Mouse (Mus musculus) gastrocnemius, adult 2 months (tissue): ENCODE data around the gene Fibp. TPM values are rescaled to one million over a fixed set of nuclear protein-coding genes. Genes with fewer than 3 reads are reported as not detected.

Source experiments
- DNase-seq: peaks from one replicate; pipeline ENCODE4 v3.0.0; 2022
- H3K27ac ChIP-seq: fragments of 200-600 bp; 2 replicates; pipeline ENCODE4 v1.8.1; 2022; ENCODE audit warnings: mild to moderate bottlenecking
- H3K4me3 ChIP-seq: fragments of 200-600 bp; 2 replicates; pipeline ENCODE4 v1.8.1; 2022; ENCODE audit warnings: mild to moderate bottlenecking, moderate library complexity
- CTCF ChIP-seq: fragments of 200-600 bp; IDR thresholded peaks from 2 replicates; pipeline ENCODE4 v1.8.1; 2022; ENCODE audit warnings: antibody characterized with exemption, mild to moderate bottlenecking, moderate library complexity
- intact Hi-C: fragments of 180-260 bp; cut with DNase I; formaldehyde crosslinking; loops from one replicate; pipeline ENCODE4 v1.15.1; 2025
- total RNA-seq, 2 experiments: library from RNA; stranded (reverse); gene quantifications; 2 replicates each; pipeline ENCODE4 v1.2.3; 2021

Gene Fibp
- total RNA-seq, 2 experiments from 2014 or later, result 33.9 to 35.8 TPM

DNA sequence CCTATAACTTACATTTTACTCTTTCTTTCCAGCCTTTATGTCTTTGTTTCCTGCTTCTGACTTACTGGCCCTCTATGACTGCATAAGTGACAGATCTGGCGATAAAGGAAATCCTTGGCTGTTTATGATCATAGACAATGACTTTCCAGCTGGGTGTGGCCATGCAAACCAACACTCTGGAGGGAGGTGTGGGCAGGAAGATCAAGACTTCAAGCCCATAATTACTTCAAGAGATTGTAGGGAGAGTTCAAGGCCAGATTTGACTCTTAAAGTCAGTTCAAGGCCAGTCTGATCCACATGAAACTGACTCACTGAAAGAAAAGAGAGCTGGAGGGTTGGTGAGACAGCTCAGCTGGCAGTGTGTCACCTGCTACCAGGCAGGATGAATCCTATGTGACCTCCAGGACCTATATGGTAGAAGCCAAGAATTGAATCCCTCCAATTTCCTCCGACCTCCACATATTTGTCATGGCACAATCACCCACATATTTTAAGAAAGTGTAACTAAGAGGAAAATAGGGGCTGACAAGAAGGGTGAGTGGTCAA, 40.0 kb downstream of the Fibp start:
- DNase-seq, result no peak
- intact Hi-C loops, result no loop called here
- Histone ChIP-seq H3K4me3 (no peak overlapping the region), H3K27ac (no peak overlapping the region)
- TF ChIP-seq CTCF, result no peak

- Histone ChIP-seq H3K27ac (no peak within 1 kb of the TSS), H3K4me3 (no peak within 1 kb of the TSS)
- DNase-seq, result no peak
- no peak for TF ChIP-seq CTCF
- intact Hi-C loops, result no loop called here
Measured at GRCm38 (mm10) chr19:5503687-5504086, 43.3 kb downstream of the Fibp start, which contains the start of gene 1700020D05Rik. Gene 1700020D05Rik, minus strand, starts transcription at chr19:5503787.

GRCm38 (mm10) chr19:5510031-5511026, 49.9 kb downstream of the Fibp start, which contains the start of gene Snx32:
Gene Snx32, minus strand, starts transcription at chr19:5510538.
- peak within 1 kb of the TSS; percentile 93 for H3K4me3 ChIP-seq
- DNase-seq, result peak; percentile 99
- intact Hi-C loops, result loop anchor here (2.0 kb wide), 1 partner anchor 20 kb away; the partner anchor contains the start of gene Cfl1
- H3K27ac ChIP-seq, result peak within 1 kb of the TSS; percentile 89
- peak; percentile 45 for TF ChIP-seq CTCF

GRCm38 (mm10) chr19:5511074-5511632, 50.7 kb downstream of the Fibp start:
- peak overlapping the region; percentile 89 for H3K27ac ChIP-seq
- no peak for TF ChIP-seq CTCF
- intact Hi-C loops, result loop anchor here (2.0 kb wide), 1 partner anchor 20 kb away; the partner anchor contains the start of gene Cfl1

DNA sequence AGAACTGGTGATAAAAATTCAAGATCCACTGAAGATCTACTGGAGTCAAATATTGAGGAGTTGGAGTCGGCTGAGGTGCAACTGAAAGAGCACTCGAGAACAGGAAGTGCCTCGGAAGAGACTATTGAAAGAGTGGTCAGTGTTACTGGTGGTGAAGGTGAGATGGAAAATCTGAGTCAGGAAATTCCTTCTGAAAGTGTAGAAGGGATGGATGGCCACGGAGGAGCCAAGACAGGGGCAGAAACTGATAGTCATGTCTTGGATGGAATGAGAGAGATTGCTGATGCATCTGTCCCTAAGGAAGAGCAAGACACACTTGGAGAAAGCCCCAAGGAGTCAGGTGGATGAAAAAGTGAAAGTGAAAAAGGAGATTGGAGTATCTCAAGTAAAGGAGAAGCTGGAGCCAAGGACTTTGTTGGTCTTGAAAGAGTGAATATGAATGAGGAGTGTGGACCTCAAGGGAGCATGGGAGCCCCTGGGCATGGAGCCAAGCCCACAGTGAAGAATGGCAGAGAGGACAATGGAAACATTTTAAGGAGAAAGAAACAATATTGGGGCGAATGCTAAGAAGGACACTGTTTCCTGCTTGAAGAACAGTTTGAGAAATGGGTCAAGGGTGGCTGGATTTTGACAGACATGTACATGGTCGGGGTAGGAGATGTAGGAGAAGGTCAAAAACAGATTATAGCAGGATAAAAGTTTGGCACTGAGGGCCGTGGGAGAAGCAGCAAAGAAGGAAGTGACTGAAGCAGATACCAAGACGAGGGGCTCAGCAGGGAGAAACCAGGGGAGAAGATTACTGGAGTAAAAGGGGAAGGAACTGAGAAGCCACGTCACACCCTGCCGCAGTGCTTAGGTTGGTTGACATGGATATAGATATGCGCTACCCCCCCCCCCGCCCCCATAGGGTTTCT, 51.9 kb downstream of the Fibp start:
- DNase-seq, result no peak
- Histone ChIP-seq H3K4me3 (peak overlapping the region; percentile 35), H3K27ac (peak overlapping the region; percentile 44)
- intact Hi-C loops, result no loop called here
- no peak for TF ChIP-seq CTCF

More at GRCm38 (mm10) chr19:5511074-5511632, 50.7 kb downstream of the Fibp start:
- DNase-seq, result no peak
- peak overlapping the region; percentile 93 for H3K4me3 ChIP-seq

- no peak for TF ChIP-seq CTCF
- intact Hi-C loops, result no loop called here
- DNase-seq, result no peak
- no peak overlapping the region for H3K27ac ChIP-seq
- H3K4me3 ChIP-seq, result no peak overlapping the region
Measured at GRCm38 (mm10) chr19:5513005-5513349, 52.6 kb downstream of the Fibp start.

Other genes with a start within 250 kb of the Fibp start
- 1 to 10 TPM; 5.2 to 8.5 TPM for gene Pacs1, start 187.5 kb upstream of the Fibp start, total RNA-seq
- gene Sf3b2, start 165.2 kb upstream of the Fibp start, total RNA-seq, result 10 to 100 TPM; 66.5 to 78.9 TPM
- gene Gal3st3, start 162.3 kb upstream of the Fibp start, total RNA-seq, result under 1 TPM in 1 of 2 experiments, not detected in 1; 0.11 TPM
- not detected for gene Catsper1, start 124.9 kb upstream of the Fibp start, total RNA-seq
- 10 to 100 TPM; 27.5 to 44.2 TPM for gene Cst6, start 111.0 kb upstream of the Fibp start, total RNA-seq
- gene Eif1ad, start 93.9 kb upstream of the Fibp start, total RNA-seq, result 10 to 100 TPM; 15.7 to 17.9 TPM
- gene Banf1, start 93.4 kb upstream of the Fibp start, total RNA-seq, result 100 to 1,000 TPM; 122 to 144 TPM
- 10 to 100 TPM; 40.1 to 50.3 TPM for gene Sart1, start 71.9 kb upstream of the Fibp start, total RNA-seq
- 1 to 10 TPM; 1.3 to 2.7 TPM for gene Tsga10ip, start 58.1 kb upstream of the Fibp start, total RNA-seq
- gene Drap1, start 35.6 kb upstream of the Fibp start, total RNA-seq, result 100 to 1,000 TPM; 503 to 688 TPM
- 10 to 100 TPM; 34.0 to 38.0 TPM for gene AI837181, start 35.5 kb upstream of the Fibp start, total RNA-seq
- gene Fosl1, start 13.1 kb upstream of the Fibp start, total RNA-seq, result not detected
- 1 to 10 TPM; 3.9 to 7.2 TPM for gene Ccdc85b, start 2.7 kb upstream of the Fibp start, total RNA-seq
- not detected for gene Ctsw, start 7.9 kb downstream of the Fibp start, total RNA-seq
- 1 to 10 TPM; 3.4 to 6.6 TPM for gene Efemp2, start 13.3 kb downstream of the Fibp start, total RNA-seq
- gene Mus81, start 27.8 kb downstream of the Fibp start, total RNA-seq, result 10 to 100 TPM; 20.1 to 23.3 TPM
- gene Cfl1, start 29.8 kb downstream of the Fibp start, total RNA-seq, result 10 to 100 TPM; 52.8 to 72.0 TPM
- 1 to 10 TPM in 1 of 2 experiments, under 1 TPM in 1; 0.92 to 1.6 TPM for gene 1700020D05Rik, start 43.2 kb downstream of the Fibp start, total RNA-seq
- gene Snx32, start 49.9 kb downstream of the Fibp start, total RNA-seq, result 1 to 10 TPM; 5.8 to 8.0 TPM
- not detected for gene Ovol1, start 100.0 kb downstream of the Fibp start, total RNA-seq
- gene Ap5b1, start 107.4 kb downstream of the Fibp start, total RNA-seq, result 1 to 10 TPM; 2.0 to 2.3 TPM
- gene Rnaseh2c, start 141.3 kb downstream of the Fibp start, total RNA-seq, result 10 to 100 TPM; 42.4 to 53.6 TPM
- 10 to 100 TPM; 20.9 to 23.7 TPM for gene Kat5, start 149.6 kb downstream of the Fibp start, total RNA-seq
- gene Rela, start 176.9 kb downstream of the Fibp start, total RNA-seq, result 10 to 100 TPM; 14.6 to 14.7 TPM
- gene Sipa1, start 203.1 kb downstream of the Fibp start, total RNA-seq, result 10 to 100 TPM in 1 of 2 experiments, 1 to 10 TPM in 1; 10.0 to 11.0 TPM
- gene Map3k11, start 228.1 kb downstream of the Fibp start, total RNA-seq, result 10 to 100 TPM in 1 of 2 experiments, 1 to 10 TPM in 1; 8.7 to 11.8 TPM
- 10 to 100 TPM; 12.6 to 14.0 TPM for gene Pcnx3, start 228.3 kb downstream of the Fibp start, total RNA-seq
- not detected for gene Kcnk7, start 243.8 kb downstream of the Fibp start, total RNA-seq